In the genomic region with DNA sequence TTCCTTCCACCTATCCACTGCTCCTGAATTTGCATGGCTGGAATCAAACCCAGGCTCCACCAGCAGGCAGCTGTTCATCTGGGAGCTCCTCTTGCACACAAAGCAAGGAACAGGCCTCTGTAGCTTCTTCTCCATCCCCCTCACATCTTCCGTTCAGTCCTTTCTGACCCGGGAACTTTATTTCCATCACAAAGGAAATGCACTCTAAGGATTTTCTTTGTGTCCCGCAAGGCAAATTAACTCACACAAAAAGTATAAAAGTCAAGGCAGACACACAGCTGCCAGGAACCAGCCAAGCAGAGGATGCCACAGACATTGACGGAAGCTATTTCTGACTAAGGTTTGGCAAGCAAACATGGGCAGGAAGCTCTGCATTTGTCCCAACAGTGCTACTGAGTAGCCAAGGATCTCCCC, we compare ENCODE assay signal across 8 mouse cellular contexts. TPM values are rescaled to one million over a fixed set of nuclear protein-coding genes. Genes with fewer than 3 reads are reported as not detected.
DNase-seq lines count a peak whose midpoint lies in the region; ATAC-seq and TF ChIP-seq lines count a peak whose summit lies in the region.

No protein-coding gene starts in this region.

- no peak overlapping the region for H3K4me3 ChIP-seq in heart, adult 2 months
- no peak overlapping the region for H3K4me3 ChIP-seq in hindbrain, embryonic 15.5 days

- H3K4me1 ChIP-seq in heart, adult 2 months (ENCODE audit: control insufficient read depth, insufficient read depth, low read length): peaks cover 6% of the 10 kb centered on the region
- H3K4me1 ChIP-seq in hindbrain, embryonic 15.5 days (replicated peaks): peaks cover 19% of the 10 kb centered on the region

- no peak for TF ChIP-seq EP300 in heart, adult 2 months (IDR thresholded peaks at IDR 0.05; ENCODE audit: insufficient read depth, low read depth, low read length)

- no peak for TF ChIP-seq POLR2A in heart, adult 2 months (IDR thresholded peaks at IDR 0.05; ENCODE audit: insufficient read depth, low read depth, low read length)

- no peak overlapping the region for H3K4me2 ChIP-seq in hindbrain, embryonic 15.5 days

- H3K27me3 ChIP-seq in heart, adult 2 months (ENCODE audit: control insufficient read depth, insufficient read depth, low read length): no peaks in the 10 kb centered on the region
- H3K27me3 ChIP-seq in hindbrain, embryonic 15.5 days: no peaks in the 10 kb centered on the region

- H3K36me3 ChIP-seq in heart, adult 2 months (ENCODE audit: control insufficient read depth, insufficient read depth, low read length): no peaks in the 10 kb centered on the region
- no peaks in the 10 kb centered on the region for H3K36me3 ChIP-seq in hindbrain, embryonic 15.5 days

- H3K79me2 ChIP-seq in heart, adult 2 months (replicated peaks; ENCODE audit: control insufficient read depth, insufficient read depth, low read length): no peaks in the 10 kb centered on the region

- H3K9ac ChIP-seq in heart, adult 2 months (ENCODE audit: low read depth, low read length): no peak overlapping the region
- no peak overlapping the region for H3K9ac ChIP-seq in hindbrain, embryonic 15.5 days

- H3K9me3 ChIP-seq in hindbrain, embryonic 15.5 days: no peaks in the 10 kb centered on the region

- WGBS in heart, adult 2 months: 28% methylated on average over 4 of the region's 4 CpGs
- WGBS in hindbrain, embryonic 15.5 days: 8% methylated on average over 4 of the region's 4 CpGs

- DNase-seq in heart, adult 2 months: peak in 1 of 2 experiments; percentile 35
- DNase-seq in heart, postnatal 36 days: no peak
- DNase-seq in lung, postnatal 25 days (ENCODE audit: low spot score): peak; percentile 47
- no peak for DNase-seq in MN1 (ENCODE audit: low spot score)
- no peak for DNase-seq in cerebellum, adult 9-11 months
- DNase-seq in cerebellum, postnatal 25 days: no peak

- H3K27ac ChIP-seq in heart, adult 2 months: peak overlapping the region; percentile 43
- 0 out of 2 replicates have a peak overlapping the region, but pooled peaks have one; percentile 41 for H3K27ac ChIP-seq in hindbrain, embryonic 15.5 days (replicated peaks)

- ATAC-seq in activated CD4-positive, CD25-positive, alpha-beta regulatory T cell, adult 4 months: peak; percentile 12
- ATAC-seq in hindbrain, embryonic 15.5 days (ENCODE audit: low FRiP score, low read depth): no peak

- no peak for TF ChIP-seq CTCF in heart, adult 2 months (IDR thresholded peaks at IDR 0.05)

- intact Hi-C loops in heart, adult 2 months (cut with DNase I): no loop called here
- intact Hi-C loops in heart, postnatal 36 days (cut with DNase I): no loop called here

RNA-seq across cellular contexts. Expression of a gene that starts 18.6 kb away (rescaled TPM):
- 10 to 100 TPM; 11.4 to 16.2 TPM for total RNA-seq in heart, adult 2 months (2021)
- polyA plus RNA-seq in heart, adult 2 months (2012; rRNA removed): 6.5 and 8.8 TPM in 2 replicates
- 10 to 100 TPM; 14.8 to 15.4 TPM for total RNA-seq in heart, postnatal 36 days (2021)
- polyA plus RNA-seq in activated CD4-positive, CD25-positive, alpha-beta regulatory T cell, adult 4 months (2017; shearing (Covaris generic)): 10 to 100 TPM; 36.1 to 40.9 TPM
- polyA plus RNA-seq in hindbrain, embryonic 15.5 days (2015; fragmentation: Nextera tagmentation; extraction: Ambion mirVana): 23.0 and 30.7 TPM in 2 replicates

RNA-seq across cellular contexts. Expression of a gene that starts 36.9 kb away (rescaled TPM):
- total RNA-seq in heart, adult 2 months (2021): not detected
- not detected in 2 replicates for polyA plus RNA-seq in heart, adult 2 months (2012; rRNA removed)
- total RNA-seq in heart, postnatal 36 days (2021): not detected
- polyA plus RNA-seq in activated CD4-positive, CD25-positive, alpha-beta regulatory T cell, adult 4 months (2017; shearing (Covaris generic)): under 1 TPM in 1 of 2 experiments, not detected in 1; 0.48 TPM
- not detected in 2 replicates for polyA plus RNA-seq in hindbrain, embryonic 15.5 days (2015; fragmentation: Nextera tagmentation; extraction: Ambion mirVana)

RNA-seq across cellular contexts. Expression of a gene that starts 53.1 kb away (rescaled TPM):
- not detected for total RNA-seq in heart, adult 2 months (2021)
- 0.09 and 0.14 TPM in 2 replicates for polyA plus RNA-seq in heart, adult 2 months (2012; rRNA removed)
- total RNA-seq in heart, postnatal 36 days (2021): not detected
- not detected for polyA plus RNA-seq in activated CD4-positive, CD25-positive, alpha-beta regulatory T cell, adult 4 months (2017; shearing (Covaris generic))
- 0.05 TPM in 1 of 2 replicates, not detected in the other for polyA plus RNA-seq in hindbrain, embryonic 15.5 days (2015; fragmentation: Nextera tagmentation; extraction: Ambion mirVana)

RNA-seq across cellular contexts. Expression of a gene that starts 55.1 kb away (rescaled TPM):
- not detected for total RNA-seq in heart, adult 2 months (2021)
- 0.03 and 0.04 TPM in 2 replicates for polyA plus RNA-seq in heart, adult 2 months (2012; rRNA removed)
- total RNA-seq in heart, postnatal 36 days (2021): not detected
- not detected for polyA plus RNA-seq in activated CD4-positive, CD25-positive, alpha-beta regulatory T cell, adult 4 months (2017; shearing (Covaris generic))
- polyA plus RNA-seq in hindbrain, embryonic 15.5 days (2015; fragmentation: Nextera tagmentation; extraction: Ambion mirVana): not detected in 2 replicates
